Mouse (Mus musculus) bone marrow macrophage, adult 2 months (primary cell): ENCODE measurements around the gene Ccm2. TPM values are rescaled to one million over a fixed set of nuclear protein-coding genes. Genes with fewer than 3 reads are reported as not detected.

Experiments
- H3K27ac ChIP-seq: 2 replicates; pipeline ENCODE4 v1.5.1; 2012; ENCODE audit warnings: low read depth, low read length; ENCODE audit not compliant: insufficient read depth
- H3K4me1 ChIP-seq: 2 replicates; pipeline ENCODE4 v1.6.1; 2012; ENCODE audit warnings: low read length; ENCODE audit not compliant: control insufficient read depth, insufficient read depth
- H3K4me3 ChIP-seq: 2 replicates; pipeline ENCODE4 v1.5.1; 2012; ENCODE audit warnings: mild to moderate bottlenecking, low read length, moderate library complexity; ENCODE audit not compliant: insufficient read depth
- CTCF ChIP-seq: IDR thresholded peaks from 2 replicates; pipeline ENCODE4 v1.5.1; 2012; ENCODE audit warnings: low read depth, mild to moderate bottlenecking, low read length, moderate library complexity
- POLR2A ChIP-seq: IDR thresholded peaks from 2 replicates; pipeline ENCODE4 v1.6.1; 2012; ENCODE audit warnings: mild to moderate bottlenecking, low read depth, low read length, borderline replicate concordance
- polyA plus RNA-seq: library from polyadenylated mRNA; stranded (reverse); fragments of >200 nt; gene quantifications from 2 replicates; pipeline ENCODE4 v1.2.4, GENCODE M21; 2012; ENCODE audit not compliant: missing spikeins, insufficient read depth, insufficient read length

The Ccm2 gene
- polyA plus RNA-seq, 1 experiment: 70.8 TPM

GRCm38 (mm10) chr11:6603224-6603623, 56.5 kb downstream of the Ccm2 start:
- Histone ChIP-seq H3K4me1 (no peaks in the 10 kb centered on the region), H3K27ac (no peak overlapping the region), H3K4me3 (no peak overlapping the region)
- no peak for TF ChIP-seq CTCF

GRCm38 (mm10) chr11:6603887-6604603, 57.4 kb downstream of the Ccm2 start:
- Histone ChIP-seq H3K4me1 (no peaks in the 10 kb centered on the region), H3K27ac (no peak overlapping the region), H3K4me3 (no peak overlapping the region)
- TF ChIP-seq CTCF (no peak), POLR2A (no peak)

- Histone ChIP-seq H3K4me1 (no peaks in the 10 kb centered on the region), H3K27ac (no peak overlapping the region), H3K4me3 (no peak overlapping the region)
- no peak for TF ChIP-seq CTCF
- TF ChIP-seq POLR2A: no peak
Measured at GRCm38 (mm10) chr11:6604604-6604936, 57.9 kb downstream of the Ccm2 start.

- no peak overlapping the region for H3K27ac ChIP-seq
- no peak overlapping the region for H3K4me3 ChIP-seq
- H3K4me1 ChIP-seq: no peaks in the 10 kb centered on the region
- TF ChIP-seq CTCF (no peak), POLR2A (no peak)
Measured at GRCm38 (mm10) chr11:6605021-6605481, 58.4 kb downstream of the Ccm2 start.

GRCm38 (mm10) chr11:6605491-6606399, 59.1 kb downstream of the Ccm2 start, which contains the start of gene Nacad:
Gene Nacad, minus strand, starts transcription at chr11:6606053.
- TF ChIP-seq CTCF: no peak
- TF ChIP-seq POLR2A: no peak
- Histone ChIP-seq H3K27ac (no peak within 1 kb of the TSS), H3K4me3 (0 out of 2 replicates have a peak within 1 kb of the TSS, but pooled peaks have one; percentile 8), H3K4me1 (no peaks in the 10 kb centered on the region)

GRCm38 (mm10) chr11:6615250-6616205, 68.8 kb downstream of the Ccm2 start:
- no peak overlapping the region for H3K27ac ChIP-seq
- no peak overlapping the region for H3K4me3 ChIP-seq
- TF ChIP-seq CTCF: no peak
- TF ChIP-seq POLR2A: no peak
- no peaks in the 10 kb centered on the region for H3K4me1 ChIP-seq

- Histone ChIP-seq H3K4me1 (peaks cover 19% of the 10 kb centered on the region), H3K4me3 (peak overlapping the region; percentile 90), H3K27ac (peak overlapping the region; percentile 85; the same call in 1 of the 2 replicates)
- TF ChIP-seq CTCF (no peak), POLR2A (no peak)
Measured at GRCm38 (mm10) chr11:6623704-6624103, 77.0 kb downstream of the Ccm2 start.

- Histone ChIP-seq H3K27ac (peak overlapping the region; percentile 85), H3K4me1 (peaks cover 22% of the 10 kb centered on the region), H3K4me3 (peak overlapping the region; percentile 90)
- TF ChIP-seq POLR2A (no peak), CTCF (no peak)
Measured at GRCm38 (mm10) chr11:6624619-6625382, 78.1 kb downstream of the Ccm2 start.
